Mouse (Mus musculus) hindlimb bud, embryonic 11.5 days (tissue): ENCODE data around the gene Cttn.

Experiments
- DNase-seq: peaks from one replicate; pipeline ENCODE4 v3.0.0-alpha.2; 2012; ENCODE audit warnings: low read depth, low spot score; ENCODE audit errors: extremely low spot score

Cttn gene

DNA sequence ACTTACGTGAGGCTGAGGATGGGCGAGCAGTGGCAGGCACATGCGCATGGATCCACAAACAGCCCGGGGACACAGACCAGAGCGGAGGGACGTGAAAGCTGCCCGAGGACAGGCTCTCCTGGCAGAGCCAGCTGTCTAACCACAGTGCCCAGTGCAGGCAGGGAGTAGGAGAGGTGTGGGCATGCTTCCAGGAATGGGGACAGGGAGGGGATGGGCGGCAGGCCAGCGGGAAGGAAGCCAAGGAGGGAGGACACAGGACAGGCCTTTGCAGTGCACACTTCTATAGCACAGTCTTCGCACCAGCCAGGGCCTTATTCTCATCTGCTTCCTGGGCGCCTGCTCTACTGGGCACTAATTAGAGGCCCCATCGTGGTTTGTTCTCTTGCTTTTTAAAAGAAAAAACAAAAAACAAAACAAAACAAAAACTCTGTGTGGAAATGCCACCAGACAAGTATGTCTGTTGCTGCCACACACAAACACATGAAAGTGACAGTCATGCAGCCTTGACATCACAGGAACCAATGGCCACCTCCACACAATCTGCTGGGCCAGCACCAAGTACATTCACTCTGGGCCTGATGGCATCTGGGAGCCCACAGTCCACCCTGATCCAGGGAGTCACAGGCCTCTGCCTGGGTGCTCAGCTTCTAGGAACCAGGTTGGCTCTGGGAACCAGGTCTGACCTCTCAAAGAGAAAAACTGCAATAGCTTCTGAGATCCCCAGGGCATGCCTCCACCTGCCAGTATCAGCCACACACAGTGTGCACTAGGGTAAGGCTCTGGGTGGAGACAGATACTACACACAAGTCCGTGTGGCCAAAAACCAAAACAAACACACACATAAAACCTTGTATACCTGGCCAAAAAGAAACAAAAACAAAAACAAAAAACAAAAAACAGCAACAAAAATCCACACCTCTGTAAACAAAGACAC is 20.9 kb downstream of the Cttn start:
- DNase-seq, result no peak

DNA sequence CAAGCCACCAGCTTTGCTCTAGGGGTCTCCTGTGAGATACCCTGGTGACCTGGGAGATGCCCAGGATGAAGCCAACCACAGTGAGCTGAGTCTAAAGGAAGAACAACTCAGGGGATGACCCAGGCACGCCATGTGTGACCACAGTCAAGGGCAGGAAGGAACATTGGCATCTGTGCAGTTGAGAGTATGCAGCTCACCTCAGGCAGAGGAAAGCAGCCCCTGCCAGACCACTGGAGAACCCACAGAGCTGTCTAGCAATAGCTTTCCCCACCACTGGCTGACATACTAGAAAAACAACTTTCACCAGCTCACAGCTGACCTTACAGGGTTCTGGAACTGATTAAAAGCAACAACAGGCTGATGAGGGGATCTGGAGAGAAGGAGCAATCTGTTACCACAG is 22.6 kb downstream of the Cttn start:
- no peak for DNase-seq

DNA sequence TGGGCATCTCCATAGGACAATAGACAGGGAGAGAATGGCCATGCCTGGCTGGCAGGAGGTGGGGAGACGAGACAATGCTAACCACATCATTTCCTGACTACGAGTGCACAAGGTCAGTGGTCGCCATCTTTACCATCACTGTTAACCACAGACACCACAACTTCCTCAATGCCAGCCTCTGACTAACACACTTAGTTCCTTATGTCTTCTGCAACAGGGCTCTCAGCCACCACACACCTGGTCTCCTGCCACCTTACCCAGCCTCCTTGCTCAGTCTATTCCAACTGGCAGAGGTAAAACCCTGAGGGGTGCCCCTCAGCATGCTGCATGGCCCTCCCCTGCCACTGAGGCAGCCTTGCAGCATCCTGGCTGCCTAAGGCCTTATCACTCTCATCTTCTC is 23.7 kb downstream of the Cttn start:
- DNase-seq, result no peak

DNA sequence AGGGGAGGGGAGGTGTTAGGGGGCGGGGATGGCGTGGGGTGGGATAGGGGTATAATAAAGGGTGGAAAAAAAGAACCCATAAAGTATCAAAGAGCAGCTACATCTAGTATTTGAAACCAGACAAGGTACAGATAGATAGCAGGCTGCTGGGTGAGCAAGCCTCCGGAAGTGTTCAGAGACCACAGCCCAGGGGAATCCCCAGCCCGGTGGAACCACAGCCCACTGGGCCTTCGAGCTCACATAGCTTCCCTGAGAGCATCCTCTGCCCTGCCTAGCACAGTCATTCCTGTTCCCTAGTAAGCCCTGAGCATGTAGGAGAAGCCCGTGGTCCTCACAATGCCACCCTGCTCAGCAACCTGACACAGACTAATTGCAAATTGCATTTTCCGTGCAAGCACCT is 26.0 kb downstream of the Cttn start:
- DNase-seq, result no peak

DNA sequence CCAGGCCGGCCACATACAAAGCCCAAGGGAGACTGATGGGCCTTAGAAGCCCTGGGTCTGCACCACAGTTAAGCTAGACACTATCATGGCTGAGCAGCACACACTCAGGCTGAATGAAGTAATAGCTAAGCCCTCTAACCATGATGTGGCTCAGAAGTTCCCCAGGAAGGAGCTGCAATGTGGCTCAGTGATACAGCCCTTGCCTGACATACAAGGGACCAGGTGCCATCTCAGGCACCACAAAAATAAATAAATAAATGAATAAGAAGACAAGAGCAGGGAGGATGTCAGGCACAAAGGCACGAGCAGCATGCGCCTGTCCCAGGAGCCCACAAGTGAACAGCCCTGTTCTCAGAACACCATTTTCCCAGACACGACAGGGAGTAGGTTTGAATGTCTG is 28.8 kb downstream of the Cttn start:
- no peak for DNase-seq

DNA sequence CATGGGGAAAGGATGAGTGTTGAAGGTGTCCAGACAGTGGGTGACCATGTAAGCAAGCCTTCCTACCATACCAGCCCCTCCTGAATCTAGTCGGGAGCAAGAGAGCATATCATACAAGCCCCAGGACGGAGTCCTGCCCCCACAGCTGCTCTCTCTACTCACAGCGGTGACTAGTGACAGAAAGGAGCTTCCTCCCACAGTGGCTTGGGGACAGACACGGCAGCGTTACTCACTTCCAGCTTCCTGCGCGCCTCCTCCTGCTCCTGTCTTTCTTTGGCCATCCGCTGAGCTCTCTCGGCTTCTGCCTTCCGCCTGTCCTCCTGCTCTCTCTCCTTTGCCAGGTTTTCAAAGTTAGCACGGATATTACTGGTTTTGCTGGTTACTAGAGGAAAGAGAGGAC is 29.3 kb downstream of the Cttn start:
- no peak for DNase-seq

DNA sequence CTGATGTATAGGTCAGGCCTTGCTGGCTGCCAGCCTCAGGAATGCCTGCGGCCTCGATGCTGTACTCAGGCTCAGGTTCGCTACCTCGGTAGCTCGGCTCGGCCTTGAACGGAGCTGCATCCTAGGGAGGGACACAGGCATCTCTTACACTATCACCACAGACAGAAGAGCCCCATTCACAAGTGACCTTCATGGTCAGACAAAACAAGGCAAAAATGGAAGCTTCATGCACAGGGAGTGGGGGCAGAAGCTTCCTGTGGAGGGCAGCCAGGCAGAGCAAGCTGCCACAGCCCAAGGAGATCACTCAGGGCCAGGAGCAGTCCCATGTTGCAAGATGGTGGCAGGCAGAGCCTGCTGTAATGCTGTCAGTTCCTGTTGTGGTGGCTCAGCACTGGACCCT is 32.0 kb downstream of the Cttn start:
- no peak for DNase-seq

DNA sequence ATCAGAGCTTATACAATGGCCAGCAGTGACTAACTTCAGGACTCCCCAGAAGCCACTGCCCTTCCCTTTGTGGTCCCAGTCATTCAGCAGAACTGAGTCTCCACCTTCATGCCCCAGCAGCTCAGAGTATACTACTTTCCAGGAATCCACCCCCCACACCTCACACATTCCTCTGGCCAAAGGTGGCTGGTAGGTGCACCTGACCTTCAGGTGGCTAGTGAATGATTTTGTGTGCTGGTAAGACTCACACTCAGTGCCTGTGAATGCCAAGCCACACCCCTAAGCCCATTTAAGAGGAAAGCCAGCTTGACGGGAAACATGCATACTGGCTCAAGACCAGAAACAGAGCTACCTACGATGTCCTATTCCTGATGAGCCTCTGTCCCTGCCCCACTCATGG is 37.9 kb downstream of the Cttn start:
- no peak for DNase-seq

DNA sequence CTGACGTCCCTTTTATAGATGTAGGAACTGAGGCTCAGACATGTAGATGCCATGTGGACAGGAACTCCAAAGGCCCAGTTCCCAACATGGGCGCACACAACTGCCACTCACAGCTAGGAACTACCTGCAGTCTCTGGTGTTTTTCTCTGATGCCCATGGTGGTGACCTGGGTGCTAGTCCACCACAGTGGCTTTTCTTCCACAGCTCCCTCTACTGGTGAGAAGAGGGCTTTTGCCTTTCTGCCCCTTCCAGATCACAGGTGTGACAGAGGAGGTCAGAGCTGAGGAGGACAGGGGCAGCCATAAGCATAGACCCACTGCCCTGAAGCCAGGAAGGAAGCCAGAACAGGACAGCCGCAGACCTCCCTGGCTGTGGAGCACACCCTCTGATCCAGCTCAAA is 43.3 kb downstream of the Cttn start:
- DNase-seq, result no peak

DNA sequence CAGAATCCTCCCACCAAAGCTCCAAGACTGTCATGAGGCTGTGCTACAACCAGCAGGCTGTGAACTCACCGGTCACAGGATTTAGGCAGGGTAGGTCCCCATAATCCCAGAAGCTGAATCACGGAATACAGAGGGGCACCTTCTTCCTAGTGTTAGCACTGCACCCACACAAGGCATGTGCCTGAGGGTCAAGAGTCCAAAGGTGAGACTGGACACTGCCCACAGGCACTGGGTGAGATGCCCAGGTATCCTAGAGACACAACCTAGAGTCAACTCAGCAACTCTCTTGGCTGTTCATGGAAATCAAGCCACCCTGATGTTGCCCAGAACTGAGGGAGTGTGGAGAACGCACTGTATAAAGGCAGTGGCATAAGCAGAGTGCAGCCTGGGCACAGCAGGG is 44.2 kb downstream of the Cttn start:
- DNase-seq, result no peak

DNA sequence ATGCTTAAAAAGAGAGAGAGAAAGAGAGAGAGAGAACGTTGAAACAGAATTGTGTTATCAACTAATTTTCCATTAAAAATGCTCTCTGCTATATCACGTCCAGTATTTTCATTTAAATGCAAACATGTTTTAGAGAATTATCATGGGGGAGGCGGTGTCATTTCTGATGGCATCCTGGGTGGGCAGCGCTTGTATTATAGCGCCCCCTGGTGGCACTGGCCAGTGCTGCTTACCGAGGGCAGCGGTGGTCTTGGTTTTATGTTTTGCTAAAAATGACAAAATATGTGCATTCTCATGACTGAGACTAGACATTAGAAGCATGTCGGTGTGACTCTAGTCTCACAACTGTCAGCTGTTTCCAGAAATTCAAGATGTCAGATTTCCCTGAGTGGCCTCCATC is 44.9 kb downstream of the Cttn start:
- peak; percentile 6 for DNase-seq

DNA sequence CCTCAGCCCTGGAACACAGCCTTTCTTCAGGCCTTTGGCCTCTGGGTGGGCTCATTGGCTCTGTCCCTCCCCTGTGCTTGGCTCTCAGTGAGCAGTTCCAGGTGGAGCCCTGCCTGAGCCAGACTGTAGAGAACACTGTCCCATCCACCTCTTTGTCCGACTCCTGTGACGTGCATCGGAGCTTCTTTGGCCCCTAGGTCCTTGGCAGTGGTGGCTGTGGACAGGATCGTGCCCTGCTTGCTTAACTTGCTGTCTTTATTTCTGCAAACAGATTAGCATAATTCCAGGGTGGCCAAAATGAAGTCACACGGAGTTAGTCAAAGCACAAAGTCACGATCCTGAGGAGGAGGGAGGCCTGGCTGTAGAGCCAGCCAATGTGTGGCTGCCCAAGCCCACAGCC is 49.3 kb downstream of the Cttn start:
- DNase-seq, result no peak

DNA sequence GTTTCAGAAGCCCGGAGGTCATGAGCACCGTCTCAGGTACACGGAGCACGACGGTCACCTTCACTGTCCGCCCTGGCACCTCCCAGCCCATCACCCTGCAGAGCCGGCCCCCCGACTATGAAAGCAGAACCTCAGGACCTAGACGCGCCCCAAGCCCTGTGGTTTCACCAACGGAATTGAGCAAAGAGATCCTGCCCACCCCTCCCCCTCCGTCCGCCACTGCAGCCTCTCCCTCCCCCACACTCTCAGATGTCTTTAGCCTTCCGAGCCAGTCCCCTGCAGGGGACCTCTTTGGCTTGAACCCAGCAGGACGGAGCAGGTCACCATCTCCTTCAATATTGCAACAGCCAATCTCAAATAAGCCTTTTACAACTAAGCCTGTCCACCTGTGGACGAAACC is 50.3 kb downstream of the Cttn start:
- no peak for DNase-seq

DNA sequence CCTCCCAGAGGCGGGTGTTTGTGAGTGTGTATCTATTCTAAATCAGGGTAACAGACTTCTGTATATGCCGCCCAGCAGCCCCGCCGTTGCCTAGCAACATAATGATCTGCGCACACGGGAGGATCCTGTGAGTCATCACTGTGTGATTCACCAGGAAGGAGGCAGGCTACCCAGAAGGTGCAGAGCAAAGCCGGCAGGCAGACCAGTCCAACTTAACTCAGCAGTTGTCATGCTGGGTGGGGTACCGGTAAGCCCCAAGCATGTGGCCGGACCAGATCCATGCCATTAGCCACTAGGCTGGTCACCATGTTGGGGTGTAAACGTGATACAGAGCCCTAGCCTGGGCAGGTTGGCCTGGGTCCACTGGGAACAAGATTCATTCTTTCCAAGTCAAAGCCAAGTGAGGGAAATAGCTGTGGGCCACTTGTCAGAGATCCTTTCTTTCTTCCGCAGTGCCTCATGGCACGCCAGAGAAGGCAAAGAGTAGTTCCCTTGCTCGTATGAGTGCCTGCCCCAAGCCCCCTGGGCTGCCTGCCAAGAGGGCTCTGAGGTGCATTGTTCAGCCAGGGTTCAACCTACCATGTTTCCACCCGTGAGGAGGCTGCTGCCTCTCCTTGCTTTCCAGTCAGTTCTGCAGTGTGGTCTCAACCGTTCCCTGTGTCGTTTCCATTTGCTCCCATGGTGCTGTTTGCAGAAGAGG is 53.0 kb downstream of the Cttn start:
- DNase-seq, result no peak

DNA sequence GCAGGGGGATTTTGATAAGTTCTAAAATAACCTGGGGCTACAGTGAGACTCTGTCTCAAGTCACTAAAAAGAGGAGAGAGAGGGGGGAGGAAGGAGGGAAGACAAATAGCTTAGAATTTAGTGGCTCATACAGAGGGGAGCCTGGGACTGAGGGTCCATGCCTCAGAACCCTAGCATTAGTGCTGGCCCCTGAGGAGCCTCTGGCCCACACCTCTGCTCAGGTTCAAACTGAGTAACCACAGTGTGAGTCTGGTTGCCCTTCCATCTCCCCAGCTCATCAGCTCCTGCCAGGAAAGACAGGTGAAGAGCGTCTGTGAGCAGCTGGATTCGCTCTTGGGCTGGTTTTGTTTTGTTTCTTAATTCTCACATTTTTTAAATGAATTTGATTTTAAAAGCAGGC is 53.6 kb downstream of the Cttn start:
- no peak for DNase-seq

DNA sequence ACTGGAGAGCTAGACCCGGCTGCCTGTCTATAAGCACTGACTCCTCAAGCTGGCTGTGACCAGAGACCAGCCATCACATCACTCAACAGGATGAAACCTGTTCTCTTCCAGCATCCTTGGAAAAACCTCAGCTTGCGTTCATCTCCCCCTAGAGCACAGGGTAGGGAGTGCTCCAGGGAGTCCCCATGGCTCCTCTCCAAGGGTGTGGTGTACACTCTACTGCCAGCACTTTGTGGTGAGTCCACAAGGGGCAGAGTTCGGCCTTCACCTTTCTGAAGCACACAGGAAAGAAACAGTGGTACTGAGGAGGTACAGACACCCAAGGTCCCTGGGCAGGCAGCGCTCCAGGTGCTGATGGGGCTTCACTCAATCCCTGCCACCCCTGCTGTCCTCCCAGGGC is 55.0 kb downstream of the Cttn start:
- DNase-seq, result no peak

DNA sequence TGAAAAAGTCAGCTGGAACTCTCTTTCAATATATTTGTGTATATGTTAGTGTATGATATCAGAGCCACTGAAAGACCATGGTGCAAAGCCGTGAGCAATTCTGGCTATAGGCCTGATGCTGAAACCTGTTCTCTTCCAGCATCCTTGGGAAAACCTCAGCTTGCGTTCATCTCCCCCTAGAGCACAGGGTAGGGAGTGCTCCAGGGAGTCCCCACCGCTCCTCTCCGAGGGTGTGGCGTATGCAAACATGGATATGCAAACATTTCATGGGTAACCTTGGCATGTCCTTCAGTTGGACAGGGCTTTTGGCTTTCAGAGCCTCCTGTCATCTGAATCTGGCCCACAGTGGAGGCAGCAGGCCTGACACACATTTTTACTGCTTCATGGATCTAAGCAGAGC is 56.2 kb downstream of the Cttn start:
- DNase-seq, result no peak

DNA sequence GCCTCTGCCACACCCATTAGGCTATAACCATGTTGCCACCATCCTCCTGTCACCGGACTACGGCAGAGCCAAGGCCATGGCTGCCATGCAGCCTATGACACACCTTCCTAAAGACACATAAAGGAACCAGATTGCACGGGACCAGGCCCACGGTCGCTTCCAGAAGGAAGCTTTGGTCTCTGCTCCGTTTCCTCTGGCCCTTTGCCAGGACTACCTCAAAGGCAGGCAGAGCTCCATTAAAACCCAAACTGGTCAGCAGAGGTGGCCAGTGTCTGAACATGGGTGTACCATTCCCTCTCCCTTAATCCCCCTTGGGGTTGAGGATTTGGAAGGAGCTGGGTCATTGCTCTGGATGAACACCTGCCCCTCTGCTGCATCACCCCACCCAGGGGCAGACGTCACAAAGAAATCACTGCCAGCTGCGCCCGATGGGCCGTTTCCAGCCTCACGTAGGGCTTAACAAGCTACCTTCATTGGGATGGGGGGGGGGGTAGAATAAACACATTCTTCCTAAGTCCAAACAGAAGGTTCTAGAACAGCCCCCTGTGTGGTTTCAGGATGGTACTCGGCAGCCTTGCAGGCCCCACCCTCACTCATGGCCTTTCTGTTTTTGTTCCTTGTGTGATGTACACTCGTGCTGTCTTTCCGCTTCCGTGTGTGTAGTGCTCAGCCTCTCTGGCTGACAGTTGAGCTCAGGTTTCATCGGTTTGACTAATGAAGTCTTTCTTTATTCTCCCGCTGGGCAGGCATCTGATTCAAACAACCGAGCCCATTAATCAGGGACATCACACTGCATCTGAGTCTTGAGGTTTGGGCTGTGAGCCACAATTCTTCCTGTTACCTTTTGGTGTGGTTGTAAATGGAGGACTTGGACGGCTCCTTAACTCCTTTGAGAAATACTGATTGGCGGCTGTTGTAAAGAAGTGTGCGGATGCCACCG is 58.6 kb downstream of the Cttn start:
- no peak for DNase-seq

DNA sequence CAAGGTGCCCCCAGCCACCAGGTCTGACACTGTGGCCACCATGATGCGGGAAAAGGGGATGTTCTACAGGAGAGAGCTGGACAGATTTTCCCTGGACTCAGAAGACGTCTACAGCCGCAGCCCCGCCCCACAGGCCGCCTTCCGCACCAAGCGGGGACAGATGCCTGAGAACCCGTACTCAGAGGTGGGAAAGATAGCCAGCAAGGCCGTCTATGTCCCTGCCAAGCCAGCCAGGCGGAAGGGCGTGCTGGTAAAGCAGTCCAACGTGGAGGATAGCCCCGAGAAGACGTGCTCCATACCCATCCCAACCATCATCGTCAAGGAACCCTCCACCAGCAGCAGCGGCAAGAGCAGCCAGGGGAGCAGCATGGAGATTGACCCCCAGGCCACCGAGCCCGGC is 61.1 kb downstream of the Cttn start:
- DNase-seq, result no peak

DNA sequence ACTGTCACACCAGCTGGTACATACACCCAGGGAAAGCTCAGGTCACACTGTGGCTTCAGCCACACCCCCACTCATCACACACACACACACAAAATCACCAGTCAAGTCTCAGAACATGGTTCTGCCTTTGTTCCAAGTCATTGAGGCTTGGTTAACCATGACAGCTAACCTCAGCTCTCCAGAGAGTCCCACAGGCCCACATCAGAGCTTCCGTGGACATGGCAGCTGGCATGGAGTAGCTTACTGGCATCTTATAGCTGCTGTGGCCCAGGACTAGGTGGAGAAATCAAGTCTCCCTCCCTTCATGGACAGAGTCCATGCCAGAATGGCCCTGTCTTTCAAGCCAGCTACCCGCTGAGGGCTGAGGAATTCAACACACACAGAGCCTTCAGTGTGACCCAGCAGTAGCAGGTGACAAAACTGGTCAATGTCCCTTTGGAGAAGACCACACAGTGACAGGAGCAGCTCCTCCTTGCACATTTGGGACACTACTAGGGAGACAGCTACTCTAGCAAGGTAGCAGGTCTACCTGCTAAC is 62.3 kb downstream of the Cttn start:
- no peak for DNase-seq

DNA sequence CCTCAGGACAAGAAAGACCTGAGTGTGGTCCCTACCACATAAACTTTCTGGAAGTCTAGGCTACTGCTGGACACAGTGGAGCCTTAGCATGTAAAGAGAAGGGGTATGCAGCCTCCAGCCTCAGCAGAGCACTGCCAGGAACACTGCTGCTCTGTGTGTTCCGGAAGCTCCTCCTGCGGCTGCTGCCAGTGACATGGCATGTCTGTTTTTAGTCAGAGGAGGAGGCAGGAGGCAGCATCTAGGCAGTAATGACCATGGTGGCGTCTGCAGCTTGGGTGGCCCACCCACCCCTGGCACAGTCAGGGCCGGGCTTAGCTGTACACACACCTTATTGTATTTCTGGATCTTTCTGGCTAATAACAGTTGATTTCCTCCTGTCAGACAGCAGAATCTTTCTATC is 63.1 kb downstream of the Cttn start:
- DNase-seq, result no peak
